Mouse (Mus musculus) lung, postnatal 0 days (tissue): ENCODE data around the gene Treh.

Experiments used
- CTCF ChIP-seq: IDR thresholded peaks from 2 replicates; pipeline ENCODE4 v1.5.1; 2016; ENCODE audit warnings: antibody characterized with exemption, mild to moderate bottlenecking
- EP300 ChIP-seq: IDR thresholded peaks from 2 replicates; pipeline ENCODE4 v1.6.1; 2016; ENCODE audit warnings: antibody characterized with exemption, mild to moderate bottlenecking, control low read depth

DNA sequence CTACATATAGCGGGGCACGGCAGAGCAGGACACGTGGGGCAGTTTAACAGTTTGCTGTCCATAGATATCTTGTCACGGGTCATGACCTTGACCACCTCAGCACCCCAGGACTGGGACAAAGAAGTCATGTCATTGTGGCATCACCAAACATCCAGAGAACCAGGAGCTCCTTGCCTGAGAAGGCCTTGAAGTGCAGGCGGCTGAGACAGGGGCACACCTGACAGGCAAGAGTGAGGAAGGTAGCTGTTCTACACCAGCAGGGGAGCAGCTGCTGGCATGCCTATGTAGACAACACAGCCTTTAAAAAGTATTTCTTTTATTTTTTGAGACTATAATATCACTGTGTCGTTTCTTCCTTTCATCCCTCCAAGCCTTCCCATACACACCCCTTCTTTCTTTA is 26.7 kb upstream of the Treh start:
- TF ChIP-seq CTCF = no peak
- no peak for TF ChIP-seq EP300
